Mouse (Mus musculus) myocyte (in vitro differentiated cells): ENCODE measurements at regions not wholly inside any gene's neighbourhood (a gene's known extent, or its start where the extent isn't known, plus 50 kb on each side); places are given as distances from the start of the nearest gene placed in this dataset.

Source experiments
- E2F4 ChIP-seq: IDR thresholded peaks from one replicate; pipeline ENCODE4 v1.6.1; 2011; ENCODE audit warnings: mild to moderate bottlenecking, control low read depth, moderate library complexity; ENCODE audit not compliant: insufficient read depth
- MAX ChIP-seq: IDR thresholded peaks from one replicate; pipeline ENCODE4 v1.6.1; 2011; ENCODE audit warnings: low read depth, mild to moderate bottlenecking, control low read depth
- MYOD1 ChIP-seq, 3 experiments: IDR thresholded peaks; one replicate each; pipeline ENCODE4 v1.6.1; 2011; ENCODE audit warnings: control low read depth in 2 of 3, low read depth in 2 of 3, mild to moderate bottlenecking in 2 of 3, moderate library complexity in 1 of 3; ENCODE audit not compliant: insufficient read length in 2 of 3, control insufficient read depth in 1 of 3
- MYOG ChIP-seq, 3 experiments: IDR thresholded peaks; one replicate each; pipeline ENCODE4 v1.6.1; 2011; ENCODE audit warnings: control low read depth in 2 of 3, low read depth in 2 of 3, mild to moderate bottlenecking in 2 of 3; ENCODE audit not compliant: insufficient read length in 2 of 3, control insufficient read depth in 1 of 3, insufficient read depth in 1 of 3
- POLR2A ChIP-seq: IDR thresholded peaks from one replicate; pipeline ENCODE4 v1.6.1; 2011; ENCODE audit warnings: low read depth, mild to moderate bottlenecking, control low read depth, moderate library complexity; ENCODE audit not compliant: insufficient read length
- POLR2AphosphoS2 ChIP-seq: IDR thresholded peaks from one replicate; pipeline ENCODE4 v1.6.1; 2011; ENCODE audit warnings: low read depth, control low read depth; ENCODE audit not compliant: insufficient read length
- REST ChIP-seq: IDR thresholded peaks from one replicate; pipeline ENCODE4 v1.6.1; 2011; ENCODE audit warnings: mild to moderate bottlenecking, control low read depth, moderate library complexity; ENCODE audit not compliant: insufficient read depth, insufficient read length
- SRF ChIP-seq: IDR thresholded peaks from one replicate; pipeline ENCODE4 v1.6.1; 2011; ENCODE audit warnings: low read depth; ENCODE audit not compliant: control insufficient read depth, insufficient read length
- TCF12 ChIP-seq: IDR thresholded peaks from one replicate; pipeline ENCODE4 v1.6.1; 2011; ENCODE audit warnings: mild to moderate bottlenecking, control low read depth; ENCODE audit not compliant: poor library complexity, insufficient read depth, severe bottlenecking
- TCF3 ChIP-seq: IDR thresholded peaks from one replicate; pipeline ENCODE4 v1.6.1; 2011; ENCODE audit warnings: low read depth, control low read depth; ENCODE audit not compliant: insufficient read length
- USF1 ChIP-seq: IDR thresholded peaks from one replicate; pipeline ENCODE4 v1.6.1; 2011; ENCODE audit warnings: low read depth, mild to moderate bottlenecking, control low read depth, moderate library complexity

DNA sequence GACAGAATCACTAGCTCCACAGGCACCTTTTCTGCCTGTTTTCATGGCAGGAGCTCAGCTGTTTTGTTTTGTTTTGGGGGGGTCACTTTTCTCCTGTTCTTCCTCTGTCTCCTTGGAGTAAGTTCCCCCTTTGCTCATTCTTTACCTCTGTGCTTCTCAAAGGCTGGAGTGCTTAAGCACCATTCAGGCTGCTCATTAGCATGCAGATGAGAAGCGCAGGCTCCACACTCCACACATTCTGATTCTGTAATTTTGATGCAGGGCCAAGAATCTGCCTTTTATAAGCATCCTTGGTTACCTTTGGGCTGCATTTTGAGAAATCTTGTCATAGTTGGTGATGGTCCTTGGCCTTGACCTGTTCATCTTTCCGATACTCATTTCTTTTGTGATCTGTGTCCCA, 257.5 kb downstream of the Rps24 start:
- TF ChIP-seq POLR2A (no peak), USF1 (no peak), MYOD1 (IDR thresholded peaks at IDR 0.05; ENCODE audit: control insufficient read depth in 1 of 3, insufficient read length in 2 of 3, low read depth in 2 of 3) (no peak), E2F4 (no peak), POLR2AphosphoS2 (no peak), MYOG (IDR thresholded peaks at IDR 0.05; ENCODE audit: control insufficient read depth in 1 of 3, insufficient read depth in 1 of 3, insufficient read length in 2 of 3, low read depth in 2 of 3) (no peak), REST (no peak), TCF3 (no peak), SRF (no peak), MAX (no peak), TCF12 (no peak)
